Mouse (Mus musculus): Measurements from ENCODE around the gene Prmt8. TPM values are rescaled to one million over a fixed set of nuclear protein-coding genes. Genes with fewer than 3 reads are reported as not detected.

Prmt8 gene
- polyA plus RNA-seq, 1 experiment from 2014 or later, result 35.2 TPM

DNA sequence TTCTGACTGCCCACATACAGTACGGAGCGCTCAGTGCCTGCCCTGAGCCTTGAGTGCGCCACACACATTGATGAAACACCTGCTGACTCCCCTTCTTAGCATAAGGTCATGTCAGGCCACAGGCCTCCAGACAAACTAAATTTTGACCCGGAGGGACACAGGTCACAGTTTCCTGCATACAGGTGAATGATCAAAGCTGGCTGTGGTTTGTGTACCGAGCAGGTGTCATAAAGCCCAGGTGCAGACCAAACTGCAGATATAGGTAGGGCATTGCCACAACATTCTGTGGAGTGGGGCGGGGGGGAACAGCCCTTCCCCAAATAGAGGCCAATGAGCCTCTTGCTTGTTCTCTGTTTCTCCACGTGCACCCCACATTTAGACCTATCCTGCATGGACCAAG, 88.5 kb downstream of the Prmt8 start:
- H3K9ac ChIP-seq (ENCODE audit: low read depth, low read length), result no peak overlapping the region
- no peaks in the 10 kb centered on the region for H3K27me3 ChIP-seq (replicated peaks; ENCODE audit: control insufficient read depth, insufficient read depth, low read length)
- H3K9me3 ChIP-seq (ENCODE audit: control insufficient read depth, low read length), result no peaks in the 10 kb centered on the region
- no peak overlapping the region for H3K4me2 ChIP-seq (ENCODE audit: low read length)
- no peak overlapping the region for H3K4me3 ChIP-seq (ENCODE audit: low read length)
- no peak overlapping the region for H3K27ac ChIP-seq (ENCODE audit: low read depth, low read length)
- H3K4me1 ChIP-seq (ENCODE audit: control insufficient read depth, insufficient read depth, low read depth, low read length), result peaks cover 12% of the 10 kb centered on the region
- 92% methylated on average over 7 of the region's 7 CpGs for WGBS
- no peaks in the 10 kb centered on the region for H3K36me3 ChIP-seq (ENCODE audit: control insufficient read depth, insufficient read depth, low read length)
- no peak for ATAC-seq

DNA sequence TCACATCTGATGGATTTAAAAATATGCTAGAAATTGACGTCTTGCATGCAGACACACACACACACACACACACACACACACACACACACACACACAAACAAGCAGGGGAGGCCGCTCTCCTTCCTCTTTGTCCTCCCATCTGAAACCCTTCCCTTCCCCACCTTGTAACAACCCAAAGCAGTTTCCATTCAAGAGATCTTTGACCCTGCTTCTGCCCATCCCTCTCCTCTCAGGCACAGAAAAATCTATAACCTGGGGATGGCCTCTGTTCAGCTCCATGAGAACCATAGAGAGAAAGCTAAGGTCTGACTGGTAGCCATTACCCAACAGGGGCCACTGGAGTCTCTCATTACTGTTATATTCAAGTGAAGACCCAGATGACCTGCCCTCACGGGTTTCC, 90.3 kb downstream of the Prmt8 start:
- ATAC-seq, result no peak
- Histone ChIP-seq H3K4me2 (ENCODE audit: low read length) (no peak overlapping the region), H3K27me3 (replicated peaks; ENCODE audit: control insufficient read depth, insufficient read depth, low read length) (no peaks in the 10 kb centered on the region), H3K4me3 (ENCODE audit: low read length) (no peak overlapping the region), H3K9ac (ENCODE audit: low read depth, low read length) (no peak overlapping the region), H3K36me3 (ENCODE audit: control insufficient read depth, insufficient read depth, low read length) (no peaks in the 10 kb centered on the region), H3K9me3 (ENCODE audit: control insufficient read depth, low read length) (no peaks in the 10 kb centered on the region), H3K27ac (ENCODE audit: low read depth, low read length) (no peak overlapping the region), H3K4me1 (ENCODE audit: control insufficient read depth, insufficient read depth, low read depth, low read length) (peaks cover 12% of the 10 kb centered on the region)
- 80% methylated on average over 3 of the region's 3 CpGs for WGBS

DNA sequence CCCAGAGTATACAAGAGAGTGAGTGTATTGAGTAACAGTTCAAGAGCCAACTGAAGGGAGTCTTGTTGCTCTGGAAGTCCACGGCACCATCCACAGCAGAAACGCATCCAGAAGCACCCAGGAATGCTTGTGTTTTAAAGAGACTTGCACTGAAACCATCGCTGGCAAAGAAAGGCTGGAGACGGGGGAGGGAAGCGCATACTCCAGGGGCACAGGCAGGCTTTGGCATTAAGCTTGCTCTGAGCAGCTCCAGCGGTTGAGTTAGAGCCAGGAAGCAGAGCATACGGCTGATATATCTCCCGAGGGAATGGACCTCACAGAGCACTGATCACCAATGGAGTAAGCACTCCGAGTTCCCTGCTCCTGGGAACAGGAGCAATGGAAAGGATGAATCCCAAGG, 91.0 kb downstream of the Prmt8 start:
- Histone ChIP-seq H3K4me1 (ENCODE audit: control insufficient read depth, insufficient read depth, low read depth, low read length) (peaks cover 10% of the 10 kb centered on the region), H3K27me3 (replicated peaks; ENCODE audit: control insufficient read depth, insufficient read depth, low read length) (no peaks in the 10 kb centered on the region), H3K9me3 (ENCODE audit: control insufficient read depth, low read length) (no peaks in the 10 kb centered on the region), H3K36me3 (ENCODE audit: control insufficient read depth, insufficient read depth, low read length) (no peaks in the 10 kb centered on the region), H3K4me2 (ENCODE audit: low read length) (no peak overlapping the region), H3K4me3 (ENCODE audit: low read length) (no peak overlapping the region), H3K27ac (ENCODE audit: low read depth, low read length) (no peak overlapping the region), H3K9ac (ENCODE audit: low read depth, low read length) (no peak overlapping the region)
- 64% methylated on average over 9 of the region's 9 CpGs for WGBS
- ATAC-seq, result no peak

DNA sequence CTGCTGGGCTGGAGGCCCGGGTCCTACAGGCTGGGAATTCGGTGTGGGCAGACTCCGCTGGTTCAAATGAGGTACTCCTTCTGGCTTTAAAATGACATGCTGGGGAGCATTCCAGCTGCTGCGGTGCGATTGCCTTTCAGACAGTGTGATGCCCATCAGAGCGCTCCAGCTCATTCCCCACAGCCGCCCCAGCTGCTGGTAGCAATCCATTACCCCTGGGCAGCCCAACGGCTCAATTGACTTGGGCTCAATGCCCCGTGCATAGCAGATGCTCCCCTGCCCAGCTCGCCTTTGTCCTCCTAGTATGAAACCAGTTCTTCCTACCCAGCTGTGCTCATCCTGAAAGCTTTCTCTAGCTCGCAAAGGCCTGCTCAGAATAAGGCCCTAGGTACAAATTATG, 92.4 kb downstream of the Prmt8 start:
- H3K9ac ChIP-seq (ENCODE audit: low read depth, low read length), result no peak overlapping the region
- H3K4me2 ChIP-seq (ENCODE audit: low read length), result no peak overlapping the region
- WGBS, result 43% methylated on average over 11 of the region's 11 CpGs
- ATAC-seq, result peak; percentile 59
- H3K4me1 ChIP-seq (ENCODE audit: control insufficient read depth, insufficient read depth, low read depth, low read length), result peaks cover 6% of the 10 kb centered on the region
- no peaks in the 10 kb centered on the region for H3K36me3 ChIP-seq (ENCODE audit: control insufficient read depth, insufficient read depth, low read length)
- no peak overlapping the region for H3K4me3 ChIP-seq (ENCODE audit: low read length)
- no peaks in the 10 kb centered on the region for H3K27me3 ChIP-seq (replicated peaks; ENCODE audit: control insufficient read depth, insufficient read depth, low read length)
- no peaks in the 10 kb centered on the region for H3K9me3 ChIP-seq (ENCODE audit: control insufficient read depth, low read length)
- peak overlapping the region; percentile 18; the same call in 1 of the 2 replicates for H3K27ac ChIP-seq (ENCODE audit: low read depth, low read length)

DNA sequence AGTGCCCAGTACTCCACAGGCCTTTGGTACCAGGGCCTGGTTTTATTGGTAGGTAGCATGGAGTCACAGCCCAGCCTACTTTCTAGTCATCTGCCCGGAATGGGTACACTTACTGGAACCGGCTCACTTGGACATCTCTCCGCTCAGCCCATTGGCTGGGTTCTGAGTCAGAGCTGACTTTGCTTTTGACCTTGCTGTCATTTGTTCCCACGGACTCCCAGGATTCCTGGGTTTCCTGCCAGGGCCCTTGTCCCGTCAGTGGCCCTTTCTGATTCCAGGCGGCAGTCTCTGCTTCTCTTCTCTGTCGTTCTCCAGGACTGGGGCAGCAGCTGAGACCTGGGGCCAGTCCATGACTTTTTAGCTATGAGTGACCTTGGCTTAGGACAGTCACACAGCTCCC, 97.2 kb downstream of the Prmt8 start:
- Histone ChIP-seq H3K9me3 (ENCODE audit: control insufficient read depth, low read length) (no peaks in the 10 kb centered on the region), H3K4me3 (ENCODE audit: low read length) (no peak overlapping the region), H3K27ac (ENCODE audit: low read depth, low read length) (no peak overlapping the region), H3K4me1 (ENCODE audit: control insufficient read depth, insufficient read depth, low read depth, low read length) (peaks cover 12% of the 10 kb centered on the region), H3K36me3 (ENCODE audit: control insufficient read depth, insufficient read depth, low read length) (no peaks in the 10 kb centered on the region), H3K9ac (ENCODE audit: low read depth, low read length) (no peak overlapping the region), H3K4me2 (ENCODE audit: low read length) (no peak overlapping the region), H3K27me3 (replicated peaks; ENCODE audit: control insufficient read depth, insufficient read depth, low read length) (no peaks in the 10 kb centered on the region)
- ATAC-seq, result no peak
- 85% methylated on average over 7 of the region's 7 CpGs for WGBS

DNA sequence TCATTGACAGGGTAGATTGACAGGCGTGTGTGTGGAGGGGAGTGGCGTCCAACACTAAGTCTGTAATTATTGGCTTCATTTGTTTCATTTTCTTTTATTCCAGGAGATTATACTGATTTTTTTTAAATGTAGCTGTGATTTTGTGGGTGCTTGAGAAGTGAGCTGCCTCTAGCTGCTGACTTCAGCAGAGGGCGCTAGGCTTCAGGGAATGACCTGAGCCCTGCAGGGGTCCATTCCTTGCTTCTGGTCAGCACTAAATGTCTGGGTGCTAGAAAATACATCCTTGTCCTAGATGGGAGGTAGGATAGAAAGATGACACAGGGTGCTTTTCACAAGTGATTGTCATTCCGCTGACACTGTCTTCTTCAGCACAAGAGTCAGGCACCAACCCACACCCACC, 99.2 kb downstream of the Prmt8 start:
- Histone ChIP-seq H3K27ac (ENCODE audit: low read depth, low read length) (no peak overlapping the region), H3K36me3 (ENCODE audit: control insufficient read depth, insufficient read depth, low read length) (no peaks in the 10 kb centered on the region), H3K4me1 (ENCODE audit: control insufficient read depth, insufficient read depth, low read depth, low read length) (peaks cover 6% of the 10 kb centered on the region), H3K9me3 (ENCODE audit: control insufficient read depth, low read length) (no peaks in the 10 kb centered on the region), H3K27me3 (replicated peaks; ENCODE audit: control insufficient read depth, insufficient read depth, low read length) (no peaks in the 10 kb centered on the region), H3K4me3 (ENCODE audit: low read length) (no peak overlapping the region), H3K9ac (ENCODE audit: low read depth, low read length) (no peak overlapping the region), H3K4me2 (ENCODE audit: low read length) (no peak overlapping the region)
- WGBS, result 96% methylated on average over 4 of the region's 4 CpGs
- no peak for ATAC-seq

DNA sequence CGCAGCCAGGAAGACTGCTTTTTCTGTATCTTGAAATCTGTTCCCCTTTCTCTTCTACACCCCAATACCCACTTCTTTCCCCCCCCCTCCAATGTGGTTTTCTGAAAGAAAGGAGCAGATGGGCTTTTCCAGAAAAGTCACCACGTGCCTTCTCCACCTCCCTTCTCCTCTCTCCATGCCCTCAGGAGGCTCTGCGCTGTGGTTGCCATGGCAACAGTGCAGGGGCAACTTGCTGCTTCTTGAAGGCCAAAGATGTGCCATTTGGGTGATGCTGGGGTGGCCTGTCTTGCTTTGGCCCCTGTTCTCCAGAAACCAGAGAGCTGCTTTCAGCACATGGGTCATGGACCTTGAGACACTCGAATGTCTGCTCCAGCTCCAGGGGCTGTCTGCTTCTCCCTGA, 100.0 kb downstream of the Prmt8 start:
- Histone ChIP-seq H3K4me2 (ENCODE audit: low read length) (no peak overlapping the region), H3K4me1 (ENCODE audit: control insufficient read depth, insufficient read depth, low read depth, low read length) (peaks cover 6% of the 10 kb centered on the region), H3K4me3 (ENCODE audit: low read length) (no peak overlapping the region), H3K27ac (ENCODE audit: low read depth, low read length) (no peak overlapping the region), H3K9me3 (ENCODE audit: control insufficient read depth, low read length) (no peaks in the 10 kb centered on the region), H3K36me3 (ENCODE audit: control insufficient read depth, insufficient read depth, low read length) (no peaks in the 10 kb centered on the region), H3K27me3 (replicated peaks; ENCODE audit: control insufficient read depth, insufficient read depth, low read length) (no peaks in the 10 kb centered on the region), H3K9ac (ENCODE audit: low read depth, low read length) (no peak overlapping the region)
- ATAC-seq, result peak; percentile 55; the same call in 1 of the 2 replicates
- 46% methylated on average over 4 of the region's 4 CpGs for WGBS

DNA sequence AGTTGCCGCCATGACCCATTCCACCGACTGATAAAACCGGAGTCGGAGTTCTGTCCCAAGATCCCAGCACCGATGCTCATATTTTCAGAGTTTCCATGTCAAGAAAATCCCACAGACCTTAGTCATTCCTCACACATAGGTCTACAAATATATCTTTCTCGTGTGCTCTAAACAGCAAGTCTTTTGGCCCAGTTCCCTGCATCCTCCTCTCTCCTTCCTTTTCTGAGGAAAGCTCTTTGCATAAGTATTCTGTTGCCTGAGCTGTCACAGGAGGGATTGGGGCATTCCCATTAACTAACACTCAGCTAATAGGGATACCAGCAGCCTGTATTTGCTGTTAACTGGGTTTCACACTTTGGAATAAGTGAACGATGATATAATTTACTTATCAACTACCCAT, 106.0 kb downstream of the Prmt8 start:
- H3K27me3 ChIP-seq (replicated peaks; ENCODE audit: control insufficient read depth, insufficient read depth, low read length), result no peaks in the 10 kb centered on the region
- no peak overlapping the region for H3K27ac ChIP-seq (ENCODE audit: low read depth, low read length)
- no peak overlapping the region for H3K9ac ChIP-seq (ENCODE audit: low read depth, low read length)
- H3K36me3 ChIP-seq (ENCODE audit: control insufficient read depth, insufficient read depth, low read length), result no peaks in the 10 kb centered on the region
- H3K4me2 ChIP-seq (ENCODE audit: low read length), result no peak overlapping the region
- H3K4me1 ChIP-seq (ENCODE audit: control insufficient read depth, insufficient read depth, low read depth, low read length), result peaks cover 2% of the 10 kb centered on the region; the same call in 1 of the 2 replicates
- H3K4me3 ChIP-seq (ENCODE audit: low read length), result no peak overlapping the region
- no peak for ATAC-seq
- 81% methylated on average over 7 of the region's 7 CpGs for WGBS
- H3K9me3 ChIP-seq (ENCODE audit: control insufficient read depth, low read length), result no peaks in the 10 kb centered on the region

DNA sequence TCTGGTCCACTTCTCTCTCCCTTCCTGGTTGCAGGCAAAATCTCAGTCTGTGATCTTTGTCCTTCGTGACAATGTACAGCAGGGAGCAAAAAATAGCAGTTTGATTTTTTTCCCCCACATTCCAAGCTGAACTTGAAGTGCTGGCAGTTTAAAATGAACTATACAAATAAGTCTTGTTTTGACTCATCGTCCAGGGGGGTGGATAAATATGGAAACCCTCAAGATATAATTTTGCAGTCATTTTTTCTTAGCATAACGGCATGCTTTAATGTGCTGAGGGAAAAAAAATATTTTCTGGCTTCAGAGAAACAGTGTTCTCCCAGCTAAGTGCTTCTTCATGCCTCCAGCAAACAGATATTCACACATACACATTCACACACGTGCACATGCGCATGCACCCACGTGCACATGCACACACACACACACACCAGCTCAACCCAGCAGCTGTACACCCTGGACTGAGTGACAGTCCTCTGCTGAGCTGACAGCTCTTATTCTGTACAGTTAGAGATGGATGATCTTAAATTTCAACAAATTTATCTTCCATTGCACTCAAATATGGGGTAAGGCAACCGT, 107.5 kb downstream of the Prmt8 start:
- H3K4me1 ChIP-seq (ENCODE audit: control insufficient read depth, insufficient read depth, low read depth, low read length), result peaks cover 2% of the 10 kb centered on the region; the same call in 1 of the 2 replicates
- H3K9me3 ChIP-seq (ENCODE audit: control insufficient read depth, low read length), result no peaks in the 10 kb centered on the region
- H3K27me3 ChIP-seq (replicated peaks; ENCODE audit: control insufficient read depth, insufficient read depth, low read length), result no peaks in the 10 kb centered on the region
- no peak overlapping the region for H3K4me2 ChIP-seq (ENCODE audit: low read length)
- no peak for ATAC-seq
- no peaks in the 10 kb centered on the region for H3K36me3 ChIP-seq (ENCODE audit: control insufficient read depth, insufficient read depth, low read length)
- H3K9ac ChIP-seq (ENCODE audit: low read depth, low read length), result no peak overlapping the region
- no peak overlapping the region for H3K27ac ChIP-seq (ENCODE audit: low read depth, low read length)
- 79% methylated on average over 7 of the region's 7 CpGs for WGBS
- no peak overlapping the region for H3K4me3 ChIP-seq (ENCODE audit: low read length)

DNA sequence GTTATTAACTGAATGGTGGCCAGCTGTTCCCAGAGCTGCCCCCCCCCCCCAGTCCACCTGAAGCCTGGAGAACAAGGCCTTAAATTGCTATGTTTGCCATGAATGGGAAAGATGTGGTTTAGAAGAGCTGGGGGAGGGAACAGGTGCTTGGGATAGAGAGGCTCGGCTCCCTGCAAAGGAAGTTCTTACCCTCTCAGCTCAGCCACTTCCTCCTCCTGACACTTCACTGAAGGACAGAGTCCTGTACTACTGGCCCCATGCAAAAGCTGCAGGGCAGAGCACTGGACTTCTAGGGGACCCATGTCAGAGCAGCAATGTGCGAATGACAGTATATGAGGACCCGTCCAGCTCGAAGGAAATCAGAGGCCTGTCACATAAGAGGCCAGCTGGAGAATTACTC, 109.3 kb downstream of the Prmt8 start:
- H3K4me3 ChIP-seq (ENCODE audit: low read length), result no peak overlapping the region
- no peaks in the 10 kb centered on the region for H3K9me3 ChIP-seq (ENCODE audit: control insufficient read depth, low read length)
- no peak overlapping the region for H3K9ac ChIP-seq (ENCODE audit: low read depth, low read length)
- 87% methylated on average over 4 of the region's 4 CpGs for WGBS
- H3K4me2 ChIP-seq (ENCODE audit: low read length), result no peak overlapping the region
- no peaks in the 10 kb centered on the region for H3K36me3 ChIP-seq (ENCODE audit: control insufficient read depth, insufficient read depth, low read length)
- peaks cover 2% of the 10 kb centered on the region; the same call in 1 of the 2 replicates for H3K4me1 ChIP-seq (ENCODE audit: control insufficient read depth, insufficient read depth, low read depth, low read length)
- ATAC-seq, result no peak
- H3K27ac ChIP-seq (ENCODE audit: low read depth, low read length), result no peak overlapping the region
- no peaks in the 10 kb centered on the region for H3K27me3 ChIP-seq (replicated peaks; ENCODE audit: control insufficient read depth, insufficient read depth, low read length)

All from hindbrain, embryonic 16.5 days (tissue).